In the genomic region with DNA sequence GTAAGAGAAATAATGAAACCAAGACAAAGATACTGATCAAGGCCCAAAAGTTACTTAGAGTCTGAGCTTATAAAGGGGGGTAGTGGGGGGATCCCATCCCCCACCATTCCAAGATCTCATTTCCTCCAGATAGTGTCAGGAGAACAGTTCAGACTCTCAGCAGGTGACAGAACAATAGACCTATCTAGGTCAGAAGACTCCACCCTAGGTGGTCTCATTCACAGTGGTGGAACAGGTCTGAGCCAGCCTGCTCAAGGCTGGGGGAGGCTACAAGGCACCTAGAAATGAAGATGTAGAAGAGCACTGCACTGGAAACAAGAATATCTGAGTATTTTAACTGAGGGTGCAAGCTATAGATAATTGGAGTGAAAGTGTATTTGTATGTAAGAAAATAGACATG, we compare ENCODE assay signal across 21 mouse cellular contexts.
"Had no signal": no experiment of that assay in that cellular context is flagged by ENCODE, and none has a peak within 500 bp of the region (broad histone marks: within the 10 kb centered on the region; RNA-seq: fewer than 3 reads in every experiment).

No protein-coding gene starts in this region.

- H3K9me3 ChIP-seq: liver, embryonic 15.5 days; lung, embryonic 15.5 days; megakaryocyte, embryonic 14.5 days; midbrain, embryonic 13.5 days; midbrain, embryonic 15.5 days; neural tube, embryonic 12.5 days; stomach, embryonic 15.5 days had no signal

- H3K4me3 ChIP-seq: liver, embryonic 15.5 days; lung, embryonic 15.5 days; megakaryocyte, embryonic 14.5 days; midbrain, embryonic 13.5 days; midbrain, embryonic 15.5 days; neural tube, embryonic 12.5 days; stomach, embryonic 15.5 days had no signal

- H3K36me3 ChIP-seq: liver, embryonic 15.5 days; lung, embryonic 15.5 days; midbrain, embryonic 13.5 days; midbrain, embryonic 15.5 days; neural tube, embryonic 12.5 days; stomach, embryonic 15.5 days had no signal

- H3K9ac ChIP-seq: liver, embryonic 15.5 days; liver, postnatal 0 days; lung, embryonic 15.5 days; midbrain, embryonic 13.5 days; midbrain, embryonic 15.5 days; neural tube, embryonic 12.5 days; stomach, embryonic 15.5 days had no signal

- DNase-seq: liver, postnatal 0 days; lung, adult 2 months; lung, postnatal 14 days; lung, postnatal 36 days; right cerebral cortex, adult 18-20 months; right cerebral cortex, postnatal 25 days; right cerebral cortex, postnatal 4 days; spleen, adult 18-20 months; thymus, adult 2 months; thymus, postnatal 36 days had no signal

- H3K27me3 ChIP-seq: liver, embryonic 15.5 days; lung, embryonic 15.5 days; megakaryocyte, embryonic 14.5 days; midbrain, embryonic 13.5 days; midbrain, embryonic 15.5 days; neural tube, embryonic 12.5 days; stomach, embryonic 15.5 days had no signal

- H3K27ac ChIP-seq: liver, embryonic 15.5 days; lung, embryonic 15.5 days; macrophage; midbrain, embryonic 13.5 days; midbrain, embryonic 15.5 days; neural tube, embryonic 12.5 days; stomach, embryonic 15.5 days; stomach, postnatal 0 days had no signal

- ATAC-seq: liver, postnatal 0 days; lung, postnatal 0 days; midbrain, embryonic 13.5 days; midbrain, embryonic 15.5 days had no signal

- H3K4me2 ChIP-seq: liver, embryonic 15.5 days; lung, embryonic 15.5 days; midbrain, embryonic 11.5 days; midbrain, embryonic 13.5 days; midbrain, embryonic 15.5 days; neural tube, embryonic 12.5 days; stomach, embryonic 15.5 days had no signal

- H3K4me1 ChIP-seq: liver, embryonic 15.5 days; lung, embryonic 15.5 days; megakaryocyte, embryonic 14.5 days; midbrain, embryonic 13.5 days; midbrain, embryonic 15.5 days; neural tube, embryonic 12.5 days; stomach, embryonic 15.5 days had no signal
